Mouse (Mus musculus): Measurements from ENCODE around the gene Scg3.
A peak's percentile ranks its signal among the peaks of the same experiment; 100 is the strongest.

Scg3 gene

GRCm38 (mm10) chr9:75683426-75684191 lies at the start of gene Scg3:
Gene Scg3 (minus strand): TSS chr9:75684056.
- peak; percentile 49 to 68 for DNase-seq (ENCODE audit: low spot score in 2 of 2)

- peak; percentile 26 to 36 for DNase-seq (ENCODE audit: low spot score in 2 of 2)
Measured at GRCm38 (mm10) chr9:75719952-75720687, 36.3 kb upstream of the Scg3 start.

GRCm38 (mm10) chr9:75719481-75719880 lies 35.6 kb upstream of the Scg3 start:
- peak in 1 of 2 experiments; percentile 40 for DNase-seq (ENCODE audit: low spot score in 2 of 2)

GRCm38 (mm10) chr9:75684772-75685171 lies 916 bp upstream of the Scg3 start:
- DNase-seq (ENCODE audit: low spot score in 2 of 2), result no peak

- DNase-seq (ENCODE audit: low spot score in 2 of 2), result no peak
Measured at GRCm38 (mm10) chr9:75684292-75684691, 436 bp upstream of the Scg3 start.

GRCm38 (mm10) chr9:75680606-75681005 lies 3.2 kb downstream of the Scg3 start:
- DNase-seq (ENCODE audit: low spot score in 2 of 2), result no peak

GRCm38 (mm10) chr9:75679629-75680028 lies 4.2 kb downstream of the Scg3 start:
- no peak for DNase-seq (ENCODE audit: low spot score in 2 of 2)

GRCm38 (mm10) chr9:75678341-75678740 lies 5.5 kb downstream of the Scg3 start:
- DNase-seq (ENCODE audit: low spot score in 2 of 2), result no peak

- DNase-seq (ENCODE audit: low spot score in 2 of 2), result no peak
Measured at GRCm38 (mm10) chr9:75676226-75676625, 7.6 kb downstream of the Scg3 start.

- no peak for DNase-seq (ENCODE audit: low spot score in 2 of 2)
Measured at GRCm38 (mm10) chr9:75672769-75673168, 11.1 kb downstream of the Scg3 start.

- no peak for DNase-seq (ENCODE audit: low spot score in 2 of 2)
Measured at GRCm38 (mm10) chr9:75666612-75667011, 17.2 kb downstream of the Scg3 start.

- no peak for DNase-seq (ENCODE audit: low spot score in 2 of 2)
Measured at GRCm38 (mm10) chr9:75665364-75665763, 18.5 kb downstream of the Scg3 start.

- no peak for DNase-seq (ENCODE audit: low spot score in 2 of 2)
Measured at GRCm38 (mm10) chr9:75660917-75661316, 22.9 kb downstream of the Scg3 start.

GRCm38 (mm10) chr9:75656456-75656855 lies 27.4 kb downstream of the Scg3 start:
- DNase-seq (ENCODE audit: low spot score in 2 of 2), result peak in 1 of 2 experiments; percentile 47

GRCm38 (mm10) chr9:75653981-75654911 lies 29.6 kb downstream of the Scg3 start:
- peak; percentile 3 to 38 for DNase-seq (ENCODE audit: low spot score in 2 of 2)

GRCm38 (mm10) chr9:75645405-75645804 lies 38.5 kb downstream of the Scg3 start:
- no peak for DNase-seq (ENCODE audit: low spot score in 2 of 2)

- DNase-seq (ENCODE audit: low spot score in 2 of 2), result no peak
Measured at GRCm38 (mm10) chr9:75634226-75634625, 49.6 kb downstream of the Scg3 start.

GRCm38 (mm10) chr9:75633603-75634002 lies 50.3 kb downstream of the Scg3 start:
- DNase-seq (ENCODE audit: low spot score in 2 of 2), result no peak

- DNase-seq (ENCODE audit: low spot score in 2 of 2), result no peak
Measured at GRCm38 (mm10) chr9:75632902-75633301, 51.0 kb downstream of the Scg3 start.

GRCm38 (mm10) chr9:75632111-75632510 lies 51.7 kb downstream of the Scg3 start:
- no peak for DNase-seq (ENCODE audit: low spot score in 2 of 2)

GRCm38 (mm10) chr9:75630823-75631454 lies 52.9 kb downstream of the Scg3 start:
- no peak for DNase-seq (ENCODE audit: low spot score in 2 of 2)

GRCm38 (mm10) chr9:75626308-75626604 lies 57.6 kb downstream of the Scg3 start:
- DNase-seq (ENCODE audit: low spot score in 2 of 2), result peak; percentile 48 to 49
